Mouse (Mus musculus) lung, adult 2 months (tissue): ENCODE measurements around the gene Crybg2.

Source experiments
- CTCF ChIP-seq: fragments of 200-500 bp; IDR thresholded peaks from 2 replicates; pipeline ENCODE4 v1.5.1; 2011; ENCODE audit warnings: mild to moderate bottlenecking, low read length, control low read depth; ENCODE audit not compliant: insufficient read depth
- POLR2A ChIP-seq: fragments of 200-500 bp; IDR thresholded peaks from 2 replicates; pipeline ENCODE4 v1.6.1; 2011; ENCODE audit warnings: low read depth, mild to moderate bottlenecking, control low read depth, low read length, borderline replicate concordance; ENCODE audit errors: extremely low read depth

GRCm38 (mm10) chr4:134089029-134089428 lies 28.4 kb downstream of the Crybg2 start:
- no peak for TF ChIP-seq CTCF
- no peak for TF ChIP-seq POLR2A
